In the genomic region with DNA sequence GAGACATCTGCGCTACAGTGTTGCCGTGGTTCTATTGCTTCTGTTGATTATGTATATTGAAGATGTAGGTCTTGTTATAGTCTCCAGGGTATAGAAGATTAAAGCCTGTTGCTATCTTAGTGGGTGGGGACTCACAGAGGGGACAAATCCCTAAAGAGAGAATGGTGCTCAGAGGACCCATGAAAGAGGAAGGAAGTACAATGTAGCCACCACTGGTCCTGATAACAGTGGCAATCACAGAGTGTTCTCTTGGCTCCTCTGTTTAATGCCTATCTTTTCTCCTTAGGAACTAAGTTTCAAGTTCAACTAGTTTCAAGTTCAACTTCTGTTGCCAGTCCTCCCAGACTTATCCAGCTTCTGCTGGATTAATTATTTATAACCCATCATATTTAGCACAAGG, we compare ENCODE assay signal across 23 mouse cellular contexts. TPM values are rescaled to one million over a fixed set of nuclear protein-coding genes. Genes with fewer than 3 reads are reported as not detected.
A peak's percentile ranks its signal among the peaks of the same experiment; 100 is the strongest.
DNase-seq lines count a peak whose midpoint lies in the region; ATAC-seq lines count a peak whose summit lies in the region.
"Had no signal": no experiment of that assay in that cellular context is flagged by ENCODE, and none has a peak within 500 bp of the region (broad histone marks: within the 10 kb centered on the region; RNA-seq: fewer than 3 reads in every experiment).

No protein-coding gene starts in this region.

- no peaks in the 10 kb centered on the region for H3K27me3 ChIP-seq in heart, embryonic 11.5 days (ENCODE audit: control insufficient read depth, insufficient read depth, low read length)
- H3K27me3 ChIP-seq: CH12.LX; embryonic facial prominence, embryonic 12.5 days; forebrain, embryonic 13.5 days had no signal

- no peak overlapping the region for H3K27ac ChIP-seq in heart, embryonic 11.5 days (ENCODE audit: low read depth, low read length)
- H3K27ac ChIP-seq: embryonic facial prominence, embryonic 10.5 days; embryonic facial prominence, embryonic 12.5 days; forebrain, embryonic 13.5 days had no signal

- WGBS in heart, embryonic 11.5 days (ENCODE audit: insufficient replicate concordance), result 80% methylated on average over 2 of the region's 2 CpGs

- no peaks in the 10 kb centered on the region for H3K4me1 ChIP-seq in heart, embryonic 11.5 days (ENCODE audit: control insufficient read depth, insufficient read depth, low read length)
- H3K4me1 ChIP-seq: embryonic facial prominence, embryonic 10.5 days; embryonic facial prominence, embryonic 12.5 days; forebrain, embryonic 13.5 days had no signal

- peak; percentile 31 for DNase-seq in 416B (ENCODE audit: low read depth)
- DNase-seq in MEL-GATA-1-ER (ENCODE audit: extremely low read depth, low read depth), result peak; percentile 94
- no peak for DNase-seq in urinary bladder, postnatal 10 days (ENCODE audit: low spot score)
- no peak for DNase-seq in cerebellum, adult 11-12 months
- DNase-seq: adrenal gland, postnatal 10 days; adrenal gland, postnatal 25 days; cerebellum, adult 18-20 months; cerebellum, adult 8-10 months; cerebellum, adult 9-11 months; cerebellum, postnatal 14 days; cerebellum, postnatal 36 days had no signal

- H3K9me3 ChIP-seq in heart, embryonic 11.5 days (replicated peaks; ENCODE audit: control insufficient read depth, low read length), result no peaks in the 10 kb centered on the region
- H3K9me3 ChIP-seq: embryonic facial prominence, embryonic 10.5 days; embryonic facial prominence, embryonic 12.5 days; forebrain, embryonic 13.5 days; G1E had no signal

- no peak overlapping the region for H3K4me3 ChIP-seq in heart, embryonic 11.5 days (ENCODE audit: low read depth, low read length)
- H3K4me3 ChIP-seq: embryonic facial prominence, embryonic 10.5 days; embryonic facial prominence, embryonic 12.5 days; forebrain, embryonic 13.5 days had no signal

- peak; percentile 62 for ATAC-seq in granulocyte monocyte progenitor cell, adult 5-6 weeks (replicated peaks; ENCODE audit: poor library complexity, severe bottlenecking)
- peak; percentile 61 for ATAC-seq in megakaryocyte, adult 5-6 weeks (ENCODE audit: poor library complexity, severe bottlenecking)
- ATAC-seq in CD4-positive, CD25-positive, alpha-beta regulatory T cell, adult 4 months, result no peak
- no peak for ATAC-seq in heart, embryonic 11.5 days (replicated peaks; ENCODE audit: insufficient number of reproducible peaks, low FRiP score, low TSS enrichment)
- ATAC-seq: activated CD4-positive, CD25-positive, alpha-beta regulatory T cell, adult 4 months; forebrain, embryonic 13.5 days; forebrain, embryonic 16.5 days; Patski had no signal

- H3K9ac ChIP-seq in heart, embryonic 11.5 days (ENCODE audit: low read depth, low read length), result no peak overlapping the region
- H3K9ac ChIP-seq: embryonic facial prominence, embryonic 12.5 days; forebrain, embryonic 13.5 days had no signal

- H3K36me3 ChIP-seq in heart, embryonic 11.5 days (ENCODE audit: control insufficient read depth, insufficient read depth, low read length), result no peaks in the 10 kb centered on the region
- H3K36me3 ChIP-seq: embryonic facial prominence, embryonic 10.5 days; embryonic facial prominence, embryonic 12.5 days; G1E had no signal

- no peak overlapping the region for H3K4me2 ChIP-seq in heart, embryonic 11.5 days
- H3K4me2 ChIP-seq: embryonic facial prominence, embryonic 12.5 days; forebrain, embryonic 13.5 days had no signal

RNA-seq across cellular contexts. Expression of gene Akap10, which starts 12.9 kb away (rescaled TPM):
- 36.8 and 52.6 TPM in 2 replicates for total RNA-seq in granulocyte monocyte progenitor cell, adult 5-6 weeks (2014; fragmentation: Nextera tagmentation)
- total RNA-seq in granulocyte monocyte progenitor cell, adult 5-6 weeks (2017), result 37.5 and 42.1 TPM in 2 replicates
- total RNA-seq in megakaryocyte, adult 5-6 weeks (2015), result 37.5 and 42.9 TPM in 2 replicates
- 45.5 and 47.9 TPM in 2 replicates for total RNA-seq in megakaryocyte, adult 5-6 weeks (2017)
- polyA plus RNA-seq in CD4-positive, CD25-positive, alpha-beta regulatory T cell, adult 4 months (2017; shearing (Covaris generic)), result 10 to 100 TPM; 27.8 to 30.4 TPM
- polyA plus RNA-seq in heart, embryonic 11.5 days (2014; fragmentation: Nextera tagmentation; extraction: Ambion mirVana), result 17.3 and 19.0 TPM in 2 replicates

RNA-seq across cellular contexts. Expression of gene Specc1, which starts 13.7 kb away (rescaled TPM):
- 14.4 and 16.0 TPM in 2 replicates for total RNA-seq in granulocyte monocyte progenitor cell, adult 5-6 weeks (2014; fragmentation: Nextera tagmentation)
- 21.6 and 26.0 TPM in 2 replicates for total RNA-seq in granulocyte monocyte progenitor cell, adult 5-6 weeks (2017)
- total RNA-seq in megakaryocyte, adult 5-6 weeks (2015), result 22.5 and 23.9 TPM in 2 replicates
- 44.6 and 54.5 TPM in 2 replicates for total RNA-seq in megakaryocyte, adult 5-6 weeks (2017)
- polyA plus RNA-seq in CD4-positive, CD25-positive, alpha-beta regulatory T cell, adult 4 months (2017; shearing (Covaris generic)), result 1 to 10 TPM; 2.9 to 3.5 TPM
- 11.3 and 17.1 TPM in 2 replicates for polyA plus RNA-seq in heart, embryonic 11.5 days (2014; fragmentation: Nextera tagmentation; extraction: Ambion mirVana)

Comparison
In these comparisons a context has a peak if more than half of its experiments do, and no peak if none do; other contexts are left out.
1. DNase-seq: peak in 416B (single experiment) and MEL-GATA-1-ER (single experiment); none in urinary bladder, postnatal 10 days (single experiment) and cerebellum, adult 11-12 months (single experiment).
2. ATAC-seq: peak in granulocyte monocyte progenitor cell, adult 5-6 weeks (single experiment) and megakaryocyte, adult 5-6 weeks (single experiment); none in CD4-positive, CD25-positive, alpha-beta regulatory T cell, adult 4 months (single experiment) and heart, embryonic 11.5 days (single experiment).